Mouse (Mus musculus) CD4-positive helper T cell, adult 2 months (primary cell): ENCODE results near the gene Orc4.
A peak's percentile ranks its signal among the peaks of the same experiment; 100 is the strongest.
"Not testable (repeated sequence)": the region's sequence is repeated elsewhere in the genome, so short reads cannot be mapped to it uniquely, and the experiment has no call there.

Experiments used
- DNase-seq: peaks from one replicate; pipeline ENCODE4 v3.0.0-alpha.2; 2012; ENCODE audit warnings: low read depth, missing footprints, low spot score

The Orc4 gene

GRCm38 (mm10) chr2:48950252-48950315, at the start of gene Orc4:
Gene Orc4, minus strand, starts transcription at chr2:48950277.
- DNase-seq, result no peak

- DNase-seq, result no peak
Observed at GRCm38 (mm10) chr2:48990322-48990721, 40.2 kb upstream of the Orc4 start.

- no peak for DNase-seq
Observed at GRCm38 (mm10) chr2:48978920-48979319, 28.8 kb upstream of the Orc4 start.

DNA sequence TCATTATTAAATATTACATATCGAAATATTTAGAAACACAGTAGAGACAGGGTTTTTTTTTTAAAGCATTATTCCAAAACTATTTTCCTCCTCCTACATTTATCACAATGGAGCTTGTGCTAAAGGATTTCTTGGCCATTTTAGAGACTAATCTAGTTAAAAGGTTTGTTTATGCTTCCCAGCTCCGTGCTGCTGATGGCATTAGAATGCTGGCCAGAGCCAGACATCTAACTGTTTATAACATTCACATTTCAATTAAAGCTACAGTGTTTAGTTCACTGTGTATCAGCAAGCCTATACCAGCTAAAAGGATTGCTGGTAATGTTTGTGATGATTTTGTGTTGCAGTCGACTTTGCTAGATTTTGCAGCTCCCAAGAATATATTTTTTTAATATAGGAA, 6.5 kb upstream of the Orc4 start:
- DNase-seq, result no peak

DNA sequence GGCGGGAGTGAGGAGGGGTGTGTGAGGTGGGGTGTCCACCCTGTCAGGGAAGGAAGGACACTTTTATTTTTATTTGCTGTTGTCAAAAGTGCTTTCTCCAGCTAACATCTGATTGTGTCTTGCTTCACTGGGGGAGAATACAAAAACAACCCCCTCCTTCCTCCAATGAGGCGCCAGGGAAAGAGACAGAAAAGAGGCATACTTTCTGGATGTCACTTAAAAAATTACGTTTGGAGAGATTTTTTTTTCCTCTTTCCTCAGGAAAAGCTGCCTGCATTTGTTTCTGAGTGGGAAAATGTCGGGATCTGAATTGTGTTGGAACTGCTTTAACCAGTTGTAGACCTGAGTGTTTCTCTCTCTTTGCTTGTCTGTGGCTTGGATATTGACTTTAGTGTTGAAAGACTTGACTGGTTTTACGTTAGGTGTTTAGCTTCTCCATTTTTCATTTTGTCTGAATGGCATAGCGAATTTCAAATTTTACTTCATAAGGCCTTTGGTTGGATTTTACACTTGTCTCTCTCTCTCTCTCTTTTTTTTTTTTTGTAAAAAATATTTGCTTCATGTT, 321 bp upstream of the Orc4 start:
- no peak for DNase-seq

- no peak for DNase-seq
Observed at GRCm38 (mm10) chr2:48949743-48950251, 280 bp downstream of the Orc4 start.

- peak; percentile 100 for DNase-seq
Observed at GRCm38 (mm10) chr2:48948841-48949584, 1.1 kb downstream of the Orc4 start, which contains the start of gene Mbd5. Gene Mbd5, plus strand, starts transcription at chr2:48949508.

- DNase-seq, result no peak
Observed at GRCm38 (mm10) chr2:48947761-48948160, 2.3 kb downstream of the Orc4 start.

GRCm38 (mm10) chr2:48935058-48935457, 15.0 kb downstream of the Orc4 start:
- DNase-seq, result peak; percentile 6

DNA sequence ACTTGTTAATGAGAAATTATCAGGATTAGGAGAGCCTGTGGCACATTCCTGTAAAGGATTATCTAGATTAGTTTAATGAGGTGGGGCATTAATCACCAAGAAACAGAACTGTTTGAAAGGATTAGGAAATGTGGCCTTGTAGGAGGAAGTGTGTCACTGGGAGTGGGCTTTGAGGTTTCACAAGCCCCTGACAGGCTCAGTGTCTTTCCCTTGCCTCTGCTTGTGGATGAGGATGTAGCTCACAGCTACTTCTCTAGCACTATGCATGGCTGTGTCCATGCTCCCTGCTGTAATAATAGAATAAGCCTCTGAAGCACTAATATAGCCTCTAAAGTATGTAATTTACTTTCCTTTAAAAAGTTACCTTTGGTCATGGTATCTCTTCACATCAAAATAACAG, 34.2 kb downstream of the Orc4 start:
- no peak for DNase-seq

DNA sequence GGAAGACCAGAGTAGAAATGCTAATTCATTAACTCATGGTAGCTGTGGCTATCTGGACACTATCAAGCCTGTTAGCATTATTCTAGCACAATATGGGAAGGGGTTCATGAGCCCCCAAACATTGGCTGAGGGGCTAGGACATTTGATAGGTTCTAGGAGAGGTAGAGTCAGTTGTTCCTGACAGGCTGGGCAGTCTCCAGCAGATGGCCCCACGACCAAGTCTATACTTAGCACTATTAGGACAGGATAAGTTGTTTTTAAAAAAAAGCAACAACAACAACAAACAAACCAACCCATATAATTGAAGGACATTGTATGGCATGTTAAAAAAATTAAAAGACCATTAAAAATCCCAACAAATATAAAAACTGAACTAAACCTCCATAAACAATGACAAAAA, 35.9 kb downstream of the Orc4 start:
- DNase-seq, result no peak

GRCm38 (mm10) chr2:48908866-48909265, 41.2 kb downstream of the Orc4 start:
- DNase-seq, result peak; percentile 39

- DNase-seq, result no peak
Observed at GRCm38 (mm10) chr2:48895186-48895585, 54.9 kb downstream of the Orc4 start.

- DNase-seq, result peak; percentile 55
Observed at GRCm38 (mm10) chr2:48885945-48886344, 64.1 kb downstream of the Orc4 start.

DNA sequence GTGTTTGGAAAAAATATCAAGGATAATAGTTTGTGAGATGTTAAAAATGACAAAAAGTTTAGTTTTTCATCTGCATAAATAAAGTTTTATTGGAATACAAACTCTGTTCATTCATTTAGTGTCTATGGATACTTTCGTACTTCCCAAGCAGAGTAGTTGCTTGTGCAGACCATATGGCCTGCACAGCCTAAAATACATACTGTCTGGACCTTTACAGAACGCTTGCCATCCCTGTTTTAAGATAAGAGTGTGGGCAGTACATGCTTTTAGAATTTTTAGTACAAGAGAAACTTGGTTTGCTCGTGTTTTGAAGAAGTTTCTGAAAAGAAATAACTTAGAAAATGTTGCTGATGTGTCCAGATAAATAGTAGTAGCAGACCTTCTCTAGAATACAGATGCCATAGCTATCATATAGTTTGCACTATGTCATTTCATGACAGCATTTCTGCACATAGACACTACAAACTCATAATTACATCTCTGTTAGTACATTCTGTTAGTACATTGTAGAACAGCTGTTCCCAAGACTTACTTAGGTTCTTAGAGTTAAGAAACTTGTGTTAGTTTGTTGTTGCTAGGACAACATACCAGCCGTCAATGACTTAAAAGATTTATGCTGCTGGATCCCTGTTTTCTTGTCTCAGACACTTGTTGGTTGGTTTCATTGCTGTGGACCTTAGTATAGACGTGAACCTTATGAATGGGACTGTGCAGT, 81.7 kb downstream of the Orc4 start:
- no peak for DNase-seq

GRCm38 (mm10) chr2:48865596-48865995, 84.5 kb downstream of the Orc4 start:
- not testable (repeated sequence) for DNase-seq
